Mouse (Mus musculus) intestine, embryonic 14.5 days (tissue): ENCODE measurements around the gene Agpat2. TPM values are rescaled to one million over a fixed set of nuclear protein-coding genes. Genes with fewer than 3 reads are reported as not detected.

Experiments used
- ATAC-seq: fragments of 200-750 bp; cut with Nextera tagmentation; replicated peaks from 2 replicates; pipeline ENCODE4 v1.8.0; 2017; ENCODE audit warnings: low read depth, moderate number of reproducible peaks, moderate TSS enrichment, moderate library complexity; ENCODE audit not compliant: low FRiP score, low TSS enrichment
- DNase-seq: peaks from one replicate; pipeline ENCODE4 v3.0.0-alpha.2; 2018; ENCODE audit warnings: low spot score
- H3K27ac ChIP-seq: fragments of 300-500 bp; sonication (generic); 2 replicates; pipeline ENCODE4 v1.5.1; 2014; ENCODE audit warnings: low read depth, mild to moderate bottlenecking, control low read depth
- H3K27me3 ChIP-seq: fragments of 300-500 bp; sonication (generic); replicated peaks from 2 replicates; pipeline ENCODE4 v1.6.1; 2014; ENCODE audit warnings: low read length, control low read depth; ENCODE audit not compliant: control insufficient read depth, insufficient read depth
- H3K36me3 ChIP-seq: fragments of 300-500 bp; sonication (generic); 2 replicates; pipeline ENCODE4 v1.6.1; 2014; ENCODE audit warnings: low read length, control low read depth; ENCODE audit not compliant: control insufficient read depth, insufficient read depth
- H3K4me1 ChIP-seq: fragments of 300-500 bp; sonication (generic); replicated peaks from 2 replicates; pipeline ENCODE4 v1.6.1; 2014; ENCODE audit warnings: low read length, control low read depth, mixed read lengths; ENCODE audit not compliant: control insufficient read depth, insufficient read depth
- H3K4me2 ChIP-seq: fragments of 300-500 bp; sonication (generic); 2 replicates; pipeline ENCODE4 v1.6.1; 2014; ENCODE audit warnings: low read length
- H3K4me3 ChIP-seq: fragments of 300-500 bp; sonication (generic); 2 replicates; pipeline ENCODE4 v1.5.1; 2014; ENCODE audit warnings: low read depth, low read length, control low read depth, mixed read lengths
- H3K9ac ChIP-seq: fragments of 300-500 bp; sonication (generic); 2 replicates; pipeline ENCODE4 v1.6.1; 2014; ENCODE audit warnings: mild to moderate bottlenecking, low read length
- H3K9me3 ChIP-seq: fragments of 300-500 bp; sonication (generic); 2 replicates; pipeline ENCODE4 v1.6.1; 2016; ENCODE audit warnings: low read length, control low read depth; ENCODE audit not compliant: control insufficient read depth
- WGBS: fragments of 180-500 bp; shearing (Covaris S2); extraction: QIAGEN DNeasy Blood & Tissue Kit; methylation state at CpG from one replicate; pipeline ENCODE4 v1.1.7; 2014; 5-methylcytosine and 5-hydroxymethylcytosine counted together
- polyA plus RNA-seq: library from polyadenylated mRNA; unstranded; fragments of >200 nt; fragmentation: Nextera tagmentation; extraction: Ambion mirVana; gene quantifications from 2 replicates; pipeline ENCODE4 v1.2.1, GENCODE M21; 2014

Gene Agpat2
- polyA plus RNA-seq, 1 experiment from 2014 or later = 53.8 TPM

DNA sequence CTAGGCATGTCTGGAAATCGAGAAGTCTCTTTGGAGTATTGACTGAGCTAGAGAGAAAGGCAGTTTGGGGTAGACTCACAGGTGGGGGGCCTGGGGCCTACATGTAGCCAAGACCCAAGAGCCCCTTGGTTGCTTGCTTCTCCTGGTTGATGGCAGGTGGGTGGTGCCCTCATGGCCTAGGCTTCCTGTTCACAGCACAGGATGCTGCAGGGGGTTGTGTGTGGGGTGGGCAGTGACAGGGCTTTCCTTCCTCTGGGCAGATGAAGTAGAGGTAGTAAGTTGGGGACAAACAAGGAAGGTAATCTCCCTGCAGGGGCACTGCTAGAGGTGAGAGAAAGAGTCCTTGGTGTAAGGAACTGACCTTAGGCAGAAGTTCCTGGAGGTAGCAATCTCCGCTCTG, 52.2 kb downstream of the Agpat2 start:
- Histone ChIP-seq H3K9ac (no peak overlapping the region), H3K27me3 (peaks cover 10% of the 10 kb centered on the region; the same call in 1 of the 2 replicates), H3K4me1 (peaks cover 16% of the 10 kb centered on the region), H3K27ac (no peak overlapping the region), H3K4me3 (no peak overlapping the region), H3K36me3 (no peaks in the 10 kb centered on the region), H3K4me2 (no peak overlapping the region), H3K9me3 (no peaks in the 10 kb centered on the region)
- no peak for ATAC-seq
- no peak for DNase-seq
- WGBS = 83% methylated on average over 2 of the region's 2 CpGs

DNA sequence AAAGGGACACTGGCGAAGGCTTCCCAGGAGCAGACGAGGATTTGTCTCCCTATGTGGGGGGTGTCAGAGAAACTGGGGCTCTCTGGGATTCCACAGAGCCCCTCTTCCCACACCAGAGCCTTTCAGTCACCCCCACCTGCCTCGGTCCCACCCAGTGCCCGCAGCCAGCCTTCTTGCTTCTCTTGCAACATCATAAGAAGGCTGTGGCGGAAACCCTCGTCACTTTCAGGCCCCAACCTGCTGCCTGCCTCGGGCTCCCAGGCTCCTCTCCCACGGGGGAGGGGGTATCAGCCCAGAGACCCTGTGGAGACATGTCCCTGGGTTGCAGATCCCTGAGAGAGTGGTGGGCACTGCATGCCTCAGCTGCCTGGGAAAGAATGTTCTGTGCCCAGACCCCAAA, 52.8 kb downstream of the Agpat2 start:
- H3K9ac ChIP-seq = no peak overlapping the region
- no peak overlapping the region for H3K4me3 ChIP-seq
- H3K9me3 ChIP-seq = no peaks in the 10 kb centered on the region
- peaks cover 10% of the 10 kb centered on the region; the same call in 1 of the 2 replicates for H3K27me3 ChIP-seq
- ATAC-seq (no peak), DNase-seq (no peak)
- H3K36me3 ChIP-seq = no peaks in the 10 kb centered on the region
- no peak overlapping the region for H3K27ac ChIP-seq
- peaks cover 16% of the 10 kb centered on the region for H3K4me1 ChIP-seq
- WGBS = 74% methylated on average over 8 of the region's 8 CpGs
- H3K4me2 ChIP-seq = no peak overlapping the region

DNA sequence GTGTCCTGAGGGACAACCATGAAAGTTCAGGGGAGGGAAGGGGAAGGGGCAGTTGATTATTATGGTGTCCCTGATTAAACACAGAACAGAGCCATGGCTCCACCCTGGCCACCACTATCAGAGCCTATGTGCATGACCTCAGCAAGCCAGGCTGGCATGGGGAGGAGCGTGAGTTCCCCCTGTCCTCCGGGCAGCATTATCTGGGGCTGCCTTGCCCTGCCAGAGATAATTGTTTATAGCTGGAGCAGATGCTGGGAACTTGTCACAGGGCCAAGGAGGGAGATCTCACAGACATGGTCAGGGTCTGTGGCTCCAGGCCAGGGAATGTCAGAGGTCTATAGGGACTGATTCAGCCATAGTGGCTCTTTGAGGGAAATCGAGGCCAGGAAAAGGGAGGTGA, 53.4 kb downstream of the Agpat2 start:
- Histone ChIP-seq H3K27me3 (peaks cover 10% of the 10 kb centered on the region; the same call in 1 of the 2 replicates), H3K4me1 (peaks cover 16% of the 10 kb centered on the region), H3K27ac (no peak overlapping the region), H3K9me3 (no peaks in the 10 kb centered on the region), H3K4me2 (no peak overlapping the region), H3K36me3 (no peaks in the 10 kb centered on the region), H3K4me3 (no peak overlapping the region), H3K9ac (no peak overlapping the region)
- 66% methylated on average over 3 of the region's 3 CpGs for WGBS
- ATAC-seq = no peak
- no peak for DNase-seq

DNA sequence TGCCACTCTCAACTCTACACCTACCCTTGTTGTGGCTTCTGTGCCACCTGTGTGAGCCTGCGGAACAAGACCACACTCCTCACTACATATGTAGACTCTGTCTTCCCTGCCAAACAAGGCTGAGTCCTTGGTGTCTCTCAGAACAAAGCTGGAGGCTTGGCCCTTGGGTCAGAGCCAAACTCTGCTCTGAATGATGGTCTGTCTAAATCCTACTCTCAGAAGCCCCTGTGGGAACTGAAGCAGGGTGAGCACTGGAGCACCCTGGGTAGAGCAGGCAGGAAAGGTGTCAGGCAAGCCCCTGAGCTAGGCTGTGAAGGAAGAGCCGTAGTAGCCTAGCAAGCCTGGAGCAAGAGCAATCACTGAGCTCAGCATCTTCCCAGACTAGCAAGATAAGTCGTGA, 54.0 kb downstream of the Agpat2 start:
- Histone ChIP-seq H3K4me3 (no peak overlapping the region), H3K9me3 (no peaks in the 10 kb centered on the region), H3K27ac (no peak overlapping the region), H3K4me1 (peaks cover 16% of the 10 kb centered on the region), H3K27me3 (peaks cover 10% of the 10 kb centered on the region; the same call in 1 of the 2 replicates), H3K36me3 (no peaks in the 10 kb centered on the region), H3K9ac (no peak overlapping the region), H3K4me2 (no peak overlapping the region)
- WGBS = 48% methylated on average over 3 of the region's 3 CpGs
- DNase-seq (no peak), ATAC-seq (no peak)

DNA sequence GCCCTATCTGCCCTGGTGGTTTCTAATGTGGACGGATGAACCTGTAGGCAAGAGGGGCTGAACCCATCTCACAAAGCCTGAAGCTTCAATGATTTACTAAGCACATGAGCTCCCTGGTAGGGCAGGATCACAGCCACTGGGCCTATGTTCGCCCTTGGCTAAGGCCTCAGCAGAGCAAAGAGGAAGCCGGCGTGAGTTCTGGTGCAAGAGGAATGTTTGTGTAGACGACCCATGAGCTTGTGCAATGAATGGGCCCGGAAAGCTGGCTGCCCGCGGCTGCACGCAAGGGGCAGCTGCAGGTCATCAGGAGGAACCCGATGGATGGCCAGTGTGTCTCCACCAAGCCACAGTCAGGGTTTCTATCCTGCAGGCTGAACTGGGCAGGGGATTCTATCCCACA, 54.4 kb downstream of the Agpat2 start:
- H3K36me3 ChIP-seq = no peaks in the 10 kb centered on the region
- no peak for ATAC-seq
- H3K9ac ChIP-seq = no peak overlapping the region
- DNase-seq = no peak
- H3K27ac ChIP-seq = no peak overlapping the region
- peaks cover 16% of the 10 kb centered on the region for H3K4me1 ChIP-seq
- 61% methylated on average over 10 of the region's 10 CpGs for WGBS
- no peaks in the 10 kb centered on the region for H3K9me3 ChIP-seq
- H3K4me2 ChIP-seq = no peak overlapping the region
- peaks cover 12% of the 10 kb centered on the region; the same call in 1 of the 2 replicates for H3K27me3 ChIP-seq
- H3K4me3 ChIP-seq = no peak overlapping the region

DNA sequence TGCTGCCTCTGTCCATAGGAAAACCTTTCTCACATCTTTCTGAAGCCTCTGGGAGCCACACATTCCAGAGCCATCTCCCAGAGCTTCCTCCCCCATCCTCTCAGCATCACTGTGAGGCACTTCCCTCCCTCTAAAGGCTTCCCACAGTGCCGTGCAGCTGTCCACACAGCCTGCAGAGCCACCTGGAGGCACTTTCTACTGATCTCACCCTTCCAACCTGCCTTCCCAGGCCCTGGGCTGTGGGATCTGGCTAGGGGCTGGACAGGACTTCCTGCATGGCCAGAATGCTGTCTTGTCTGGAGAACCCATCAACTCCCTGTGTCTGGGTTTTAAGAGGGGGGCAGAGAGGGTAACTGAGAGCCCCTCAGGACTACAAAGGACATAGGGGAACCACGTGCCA, 56.7 kb downstream of the Agpat2 start:
- H3K27ac ChIP-seq = no peak overlapping the region
- DNase-seq (no peak), ATAC-seq (peak; percentile 61; the same call in 1 of the 2 replicates)
- H3K27me3 ChIP-seq = peaks cover 4% of the 10 kb centered on the region; the same call in 1 of the 2 replicates
- H3K4me2 ChIP-seq = no peak overlapping the region
- peaks cover 16% of the 10 kb centered on the region for H3K4me1 ChIP-seq
- H3K9me3 ChIP-seq = no peaks in the 10 kb centered on the region
- no peaks in the 10 kb centered on the region for H3K36me3 ChIP-seq
- 33% methylated on average over 2 of the region's 2 CpGs for WGBS
- H3K4me3 ChIP-seq = no peak overlapping the region
- no peak overlapping the region for H3K9ac ChIP-seq

DNA sequence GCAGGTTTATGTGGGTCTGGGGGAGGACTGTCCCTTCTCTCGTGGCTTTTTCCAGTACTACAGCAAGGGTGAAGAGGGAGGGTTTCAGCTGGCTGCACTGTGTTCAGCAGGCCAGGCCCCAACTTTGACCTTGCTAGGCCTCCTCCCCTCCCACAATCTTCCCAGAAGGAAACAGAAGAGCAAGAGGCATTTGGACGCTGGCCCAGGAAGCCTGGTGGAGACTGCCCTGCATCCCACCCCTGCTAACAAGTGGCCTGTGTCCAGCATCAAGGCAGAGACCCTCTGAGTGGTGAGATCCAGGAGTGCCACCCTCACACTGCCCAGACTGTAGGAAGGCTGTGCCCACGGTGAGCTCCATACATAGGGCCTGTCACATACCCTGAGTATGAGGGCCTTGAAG, 60.0 kb downstream of the Agpat2 start:
- ATAC-seq = no peak

DNA sequence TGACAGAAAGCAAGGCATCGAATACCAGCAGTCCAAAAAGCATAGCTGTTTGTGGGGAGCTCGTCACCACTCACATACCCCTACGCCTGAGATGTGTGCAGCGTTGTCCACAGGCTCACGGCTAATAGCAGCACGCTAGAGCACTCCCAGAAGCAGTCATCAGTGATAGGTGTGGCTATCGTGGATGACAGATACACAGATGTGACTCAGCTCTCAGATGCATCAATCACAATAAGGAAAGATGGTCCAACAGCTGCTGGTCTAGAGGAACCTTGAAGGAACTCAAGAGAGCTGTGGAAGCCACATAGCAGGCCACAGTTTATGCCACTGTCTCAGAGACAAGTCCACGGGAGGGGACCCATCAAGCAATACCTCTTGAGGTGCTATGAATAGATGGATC, 60.4 kb downstream of the Agpat2 start:
- Histone ChIP-seq H3K4me2 (no peak overlapping the region), H3K4me3 (no peak overlapping the region), H3K9me3 (no peaks in the 10 kb centered on the region), H3K4me1 (peaks cover 10% of the 10 kb centered on the region; the same call in 1 of the 2 replicates), H3K27me3 (peaks cover 7% of the 10 kb centered on the region; the same call in 1 of the 2 replicates), H3K9ac (no peak overlapping the region), H3K36me3 (no peaks in the 10 kb centered on the region), H3K27ac (no peak overlapping the region)
- no peak for DNase-seq
- ATAC-seq = no peak
- 86% methylated on average over 8 of the region's 8 CpGs for WGBS

More for the DNA sequence above, 60.0 kb downstream of the Agpat2 start:
- H3K27me3 ChIP-seq = peaks cover 7% of the 10 kb centered on the region; the same call in 1 of the 2 replicates
- DNase-seq = no peak
- no peak overlapping the region for H3K27ac ChIP-seq
- no peaks in the 10 kb centered on the region for H3K9me3 ChIP-seq
- peaks cover 10% of the 10 kb centered on the region; the same call in 1 of the 2 replicates for H3K4me1 ChIP-seq
- H3K4me2 ChIP-seq = no peak overlapping the region
- WGBS = 56% methylated on average over 3 of the region's 3 CpGs
- H3K9ac ChIP-seq = no peak overlapping the region
- H3K4me3 ChIP-seq = no peak overlapping the region
- no peaks in the 10 kb centered on the region for H3K36me3 ChIP-seq

DNA sequence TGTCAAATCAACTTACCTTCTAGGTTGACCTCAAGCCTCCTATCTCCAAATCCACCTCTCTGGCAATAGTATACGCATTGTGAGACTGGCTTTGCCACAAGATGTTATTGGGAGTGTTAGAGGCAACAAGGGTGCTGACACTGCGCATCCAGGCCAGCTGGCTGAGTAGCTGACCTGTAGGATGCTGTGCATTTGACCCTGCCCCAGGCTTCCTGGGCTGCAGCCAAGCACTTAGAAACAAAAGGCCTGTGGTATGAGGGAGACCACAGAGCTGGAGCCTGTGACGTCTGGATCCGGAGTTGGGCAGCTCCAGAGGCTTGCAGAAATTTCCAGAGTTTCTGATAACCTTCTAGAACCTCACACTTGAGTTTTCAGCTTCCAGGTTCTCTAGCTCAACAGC, 61.1 kb downstream of the Agpat2 start:
- Histone ChIP-seq H3K27ac (no peak overlapping the region), H3K9me3 (no peaks in the 10 kb centered on the region), H3K4me3 (no peak overlapping the region), H3K4me1 (peaks cover 10% of the 10 kb centered on the region; the same call in 1 of the 2 replicates), H3K36me3 (no peaks in the 10 kb centered on the region), H3K4me2 (no peak overlapping the region), H3K9ac (no peak overlapping the region), H3K27me3 (peaks cover 7% of the 10 kb centered on the region; the same call in 1 of the 2 replicates)
- 66% methylated on average over 4 of the region's 4 CpGs for WGBS
- no peak for ATAC-seq
- DNase-seq = no peak
